Mouse (Mus musculus) CH12.LX (cell line): ENCODE data around the gene Cntrob. TPM values are rescaled to one million over a fixed set of nuclear protein-coding genes. Genes with fewer than 3 reads are reported as not detected.

Experiments
- DNase-seq: peaks from one replicate; pipeline ENCODE4 v3.0.0-alpha.2; 2013; ENCODE audit errors: extremely low read depth
- H3K27ac ChIP-seq: 2 replicates; pipeline ENCODE4 v1.5.1; 2012; ENCODE audit warnings: low read depth, mild to moderate bottlenecking, control low read depth, moderate library complexity; ENCODE audit not compliant: insufficient read depth
- H3K27me3 ChIP-seq: replicated peaks from 2 replicates; pipeline ENCODE3; 2012; ENCODE audit warnings: inconsistent platforms
- H3K36me3 ChIP-seq, 2 experiments: replicated peaks in 1 of 2; 2 replicates each; pipeline versions ENCODE3 to v1.6.1; 2012; ENCODE audit warnings: inconsistent platforms in 1 of 2, low read length in 1 of 2, mild to moderate bottlenecking in 1 of 2, mixed read lengths in 1 of 2, moderate library complexity in 1 of 2; ENCODE audit not compliant: control insufficient read depth in 1 of 2, insufficient read depth in 1 of 2
- H3K4me1 ChIP-seq, 2 experiments: 2 replicates each; pipeline ENCODE4 v1.6.1; 2012; ENCODE audit warnings: inconsistent platforms in 1 of 2, moderate library complexity in 1 of 2; ENCODE audit not compliant: insufficient read depth in 2 of 2, control insufficient read depth in 1 of 2
- H3K4me2 ChIP-seq: 2 replicates; pipeline ENCODE4 v1.6.1; 2012; ENCODE audit warnings: low read depth, mild to moderate bottlenecking, control low read depth; ENCODE audit not compliant: poor library complexity, insufficient read depth, severe bottlenecking
- H3K4me3 ChIP-seq, 3 experiments: fragments of 150-350 bp in 1 of 3; sonication (generic) in 1 of 3; replicated peaks in 1 of 3; 2 replicates each; pipeline versions ENCODE3 to v1.5.1; 2011 to 2012; ENCODE audit warnings: low read depth in 2 of 3, low read length in 2 of 3, mild to moderate bottlenecking in 2 of 3, moderate library complexity in 2 of 3, control low read depth in 1 of 3, improper control_type of control experiment in 1 of 3, inconsistent platforms in 1 of 3, mixed read lengths in 1 of 3; ENCODE audit not compliant: poor library complexity in 1 of 3
- H3K79me2 ChIP-seq: replicated peaks from 2 replicates; pipeline ENCODE4 v1.6.1; 2012; ENCODE audit warnings: mild to moderate bottlenecking, moderate library complexity; ENCODE audit not compliant: control insufficient read depth, poor library complexity, insufficient read depth, severe bottlenecking; ENCODE audit errors: extremely low read depth
- H3K9ac ChIP-seq: 2 replicates; pipeline ENCODE4 v1.6.1; 2012; ENCODE audit warnings: low read depth, mild to moderate bottlenecking, control low read depth, moderate library complexity; ENCODE audit not compliant: insufficient read depth
- H3K9me3 ChIP-seq: replicated peaks from 2 replicates; pipeline ENCODE3; 2012; ENCODE audit warnings: low read length, inconsistent platforms, mixed read lengths
- BHLHE40 ChIP-seq: IDR thresholded peaks from 2 replicates; pipeline ENCODE4 v1.6.1; 2011; ENCODE audit warnings: mild to moderate bottlenecking, low read depth, low read length, improper control_type of control experiment
- CHD1 ChIP-seq: IDR thresholded peaks from 2 replicates; pipeline ENCODE4 v1.6.1; 2012; ENCODE audit warnings: low read depth, low read length, improper control_type of control experiment, inconsistent platforms
- CHD2 ChIP-seq: IDR thresholded peaks from 2 replicates; pipeline ENCODE4 v1.6.1; 2011; ENCODE audit warnings: low read length, improper control_type of control experiment
- CTCF ChIP-seq, 2 experiments: IDR thresholded peaks in 1 of 2; conservative IDR thresholded peaks in 1 of 2; 2 replicates each; pipeline ENCODE4 v1.5.1; 2011 to 2012; ENCODE audit warnings: low read depth in 2 of 2, low read length in 2 of 2, improper control_type of control experiment in 1 of 2, inconsistent platforms in 1 of 2, mild to moderate bottlenecking in 1 of 2, moderate library complexity in 1 of 2
- E2F4 ChIP-seq: IDR thresholded peaks from 2 replicates; pipeline ENCODE4 v1.6.1; 2011; ENCODE audit warnings: low read depth, low read length, improper control_type of control experiment; ENCODE audit not compliant: insufficient replicate concordance
- ELF1 ChIP-seq: IDR thresholded peaks from 2 replicates; pipeline ENCODE4 v1.6.1; 2014; ENCODE audit warnings: low read depth, mild to moderate bottlenecking, inconsistent platforms, low read length, improper control_type of control experiment
- EP300 ChIP-seq: IDR thresholded peaks from 2 replicates; pipeline ENCODE4 v1.6.1; 2011; ENCODE audit warnings: low read length, improper control_type of control experiment
- ETS1 ChIP-seq: conservative IDR thresholded peaks from 2 replicates; pipeline ENCODE4 v1.6.1; 2012; ENCODE audit warnings: low read depth, mild to moderate bottlenecking, inconsistent platforms, low read length, improper control_type of control experiment, moderate library complexity
- GABPA ChIP-seq: IDR thresholded peaks from 2 replicates; pipeline ENCODE4 v1.6.1; 2012; ENCODE audit warnings: low read depth, low read length, improper control_type of control experiment, inconsistent platforms; ENCODE audit not compliant: insufficient replicate concordance
- HCFC1 ChIP-seq: IDR thresholded peaks from 2 replicates; pipeline ENCODE4 v1.6.1; 2012; ENCODE audit warnings: low read depth, mild to moderate bottlenecking, inconsistent platforms, low read length, improper control_type of control experiment
- IRF4 ChIP-seq: IDR thresholded peaks from 2 replicates; pipeline ENCODE4 v1.6.1; 2014; ENCODE audit warnings: low read depth, mild to moderate bottlenecking, inconsistent platforms, low read length, improper control_type of control experiment
- JUN ChIP-seq: IDR thresholded peaks from 2 replicates; pipeline ENCODE4 v1.6.1; 2011; ENCODE audit warnings: low read depth, mild to moderate bottlenecking, low read length, improper control_type of control experiment, moderate library complexity; ENCODE audit not compliant: insufficient read depth
- JUND ChIP-seq: conservative IDR thresholded peaks from 2 replicates; pipeline ENCODE4 v1.6.1; 2011; ENCODE audit warnings: low read depth, low read length, improper control_type of control experiment
- KAT2A ChIP-seq: IDR thresholded peaks from 2 replicates; pipeline ENCODE4 v1.6.1; 2012; ENCODE audit warnings: low read length, improper control_type of control experiment, inconsistent platforms; ENCODE audit not compliant: insufficient replicate concordance
- MAFK ChIP-seq: IDR thresholded peaks from 2 replicates; pipeline ENCODE4 v1.6.1; 2011; ENCODE audit warnings: low read length, improper control_type of control experiment; ENCODE audit not compliant: insufficient replicate concordance
- MAX ChIP-seq: IDR thresholded peaks from 2 replicates; pipeline ENCODE4 v1.6.1; 2011; ENCODE audit warnings: low read length, improper control_type of control experiment
- MAZ ChIP-seq: IDR thresholded peaks from 2 replicates; pipeline ENCODE4 v1.6.1; 2012; ENCODE audit warnings: low read depth, mild to moderate bottlenecking, inconsistent platforms, low read length, improper control_type of control experiment, moderate library complexity
- MEF2A ChIP-seq: IDR thresholded peaks from 2 replicates; pipeline ENCODE4 v1.6.1; 2014; ENCODE audit warnings: low read depth, mild to moderate bottlenecking, inconsistent platforms, low read length, improper control_type of control experiment, borderline replicate concordance
- MXI1 ChIP-seq: IDR thresholded peaks from 2 replicates; pipeline ENCODE4 v1.6.1; 2011; ENCODE audit warnings: mild to moderate bottlenecking, low read depth, low read length, improper control_type of control experiment
- MYC ChIP-seq: IDR thresholded peaks from 2 replicates; pipeline ENCODE4 v1.6.1; 2011; ENCODE audit warnings: low read depth, mild to moderate bottlenecking, improper control_type of control experiment, low read length
- NELFE ChIP-seq: IDR thresholded peaks from 2 replicates; pipeline ENCODE4 v1.6.1; 2011; ENCODE audit warnings: low read depth, low read length, improper control_type of control experiment
- NRF1 ChIP-seq: IDR thresholded peaks from 2 replicates; pipeline ENCODE4 v1.6.1; 2014; ENCODE audit warnings: low read depth, mild to moderate bottlenecking, inconsistent platforms, low read length, improper control_type of control experiment, moderate library complexity
- PAX5 ChIP-seq: IDR thresholded peaks from 2 replicates; pipeline ENCODE4 v1.6.1; 2012; ENCODE audit warnings: low read length, inconsistent platforms, mixed read lengths
- POLR2A ChIP-seq: IDR thresholded peaks from 2 replicates; pipeline ENCODE4 v1.6.1; 2011; ENCODE audit warnings: low read depth, mild to moderate bottlenecking, improper control_type of control experiment, low read length
- POLR2AphosphoS2 ChIP-seq: IDR thresholded peaks from 2 replicates; pipeline ENCODE4 v1.6.1; 2011; ENCODE audit warnings: low read depth, low read length, improper control_type of control experiment
- RAD21 ChIP-seq: IDR thresholded peaks from 2 replicates; pipeline ENCODE4 v1.6.1; 2011; ENCODE audit warnings: low read depth, mild to moderate bottlenecking, low read length, improper control_type of control experiment, moderate library complexity
- RCOR1 ChIP-seq: conservative IDR thresholded peaks from 2 replicates; pipeline ENCODE4 v1.6.1; 2012; ENCODE audit warnings: low read depth, mild to moderate bottlenecking, inconsistent platforms, low read length, improper control_type of control experiment
- SIN3A ChIP-seq: IDR thresholded peaks from 2 replicates; pipeline ENCODE4 v1.6.1; 2012; ENCODE audit warnings: low read length, improper control_type of control experiment, inconsistent platforms
- SMC3 ChIP-seq: IDR thresholded peaks from 2 replicates; pipeline ENCODE4 v1.6.1; 2011; ENCODE audit warnings: low read depth, low read length, improper control_type of control experiment
- TBP ChIP-seq: conservative IDR thresholded peaks from 2 replicates; pipeline ENCODE4 v1.6.1; 2011; ENCODE audit warnings: low read depth, low read length, improper control_type of control experiment
- TCF12 ChIP-seq: IDR thresholded peaks from 2 replicates; pipeline ENCODE4 v1.6.1; 2014; ENCODE audit warnings: low read depth, mild to moderate bottlenecking, inconsistent platforms, low read length, improper control_type of control experiment
- UBTF ChIP-seq: IDR thresholded peaks from 2 replicates; pipeline ENCODE4 v1.6.1; 2012; ENCODE audit warnings: low read depth, mild to moderate bottlenecking, inconsistent platforms, low read length, improper control_type of control experiment, moderate library complexity
- USF1 ChIP-seq: IDR thresholded peaks from 2 replicates; pipeline ENCODE4 v1.6.1; 2014; ENCODE audit warnings: low read depth, mild to moderate bottlenecking, inconsistent platforms, low read length, improper control_type of control experiment
- USF2 ChIP-seq: conservative IDR thresholded peaks from 2 replicates; pipeline ENCODE4 v1.6.1; 2011; ENCODE audit warnings: low read depth, low read length, improper control_type of control experiment
- ZC3H11A ChIP-seq: IDR thresholded peaks from 2 replicates; pipeline ENCODE4 v1.6.1; 2012; ENCODE audit warnings: low read depth, mild to moderate bottlenecking, inconsistent platforms, low read length, improper control_type of control experiment
- ZKSCAN1 ChIP-seq: IDR thresholded peaks from 2 replicates; pipeline ENCODE4 v1.6.1; 2012; ENCODE audit warnings: low read depth, inconsistent platforms, low read length, improper control_type of control experiment, borderline replicate concordance
- ZMIZ1 ChIP-seq: IDR thresholded peaks from 2 replicates; pipeline ENCODE4 v1.6.1; 2012; ENCODE audit warnings: low read depth, mild to moderate bottlenecking, inconsistent platforms, low read length, improper control_type of control experiment
- ZNF384 ChIP-seq: IDR thresholded peaks from 2 replicates; pipeline ENCODE4 v1.6.1; 2012; ENCODE audit warnings: low read depth, low read length, improper control_type of control experiment, inconsistent platforms
- dilution Hi-C: fragments of 300-500 bp; cut with MboI; formaldehyde crosslinking; loops from 2 replicates; pipeline ENCODE4 v1.14.3; 2020; ENCODE audit warnings: low sequenced_read_pairs; ENCODE audit not compliant: extremely low pct_unique_long_range_greater_than_20kb, extremely low pct_ligation_motif_present
- in situ Hi-C: fragments of 300-500 bp; cut with MboI; formaldehyde crosslinking; loops from 3 replicates; pipeline ENCODE4 v1.14.3; 2019; ENCODE audit warnings: low sequenced_read_pairs, low pct_ligation_motif_present, low pct_unique_long_range_greater_than_20kb, mixed read lengths
- polyA plus RNA-seq: library from polyadenylated mRNA; unstranded; fragments of >175 nt; gene quantifications from 2 replicates; pipeline ENCODE4 v1.2.1, GENCODE M21; 2012; ENCODE audit warnings: low read depth; ENCODE audit not compliant: insufficient read length
- total RNA-seq, 2 experiments: library from RNA; depleted of rRNA; stranded (reverse); fragments of 300-350 nt in 1 of 2; fragments of >200 nt in 1 of 2; gene quantifications; 2 replicates each; pipeline ENCODE4 v1.2.3; 2012 to 2014

Cntrob gene
- total and polyA plus RNA-seq, 3 experiments: 16.4 to 36.6 (median 18.9) TPM

GRCm38 (mm10) chr11:69266253-69266652 lies 57.3 kb downstream of the Cntrob start:
- H3K36me3 ChIP-seq: no peaks in the 10 kb centered on the region
- H3K4me2 ChIP-seq: peak overlapping the region; percentile 89
- H3K4me1 ChIP-seq: peaks cover 4 to 54% of the 10 kb centered on the region in 2 experiments; a peak in 3 of 4 replicates
- peak overlapping the region in 2 of 3 experiments; percentile 20 to 38 for H3K4me3 ChIP-seq
- TF ChIP-seq NRF1 (peak; percentile 79), EP300 (peak; percentile 76), MYC (peak; percentile 90; the same call in 1 of the 2 replicates), USF1 (peak; percentile 78), SMC3 (no peak), CTCF (conservative IDR thresholded peaks at IDR 0.05 in 1 of 2, IDR thresholded peaks at IDR 0.05 in 1 of 2; ENCODE audit: low read depth in 2 of 2, low read length in 2 of 2) (0 out of 4 replicates have a peak, but pooled peaks of 1 of the 2 experiments have one; percentile 1), BHLHE40 (peak; percentile 83), HCFC1 (peak; percentile 63), IRF4 (peak; percentile 86), POLR2AphosphoS2 (no peak), CHD2 (peak; percentile 94), RCOR1 (0 out of 2 replicates have a peak, but pooled peaks have one; percentile 39), MAFK (0 out of 2 replicates have a peak, but pooled peaks have one; percentile 56), UBTF (no peak), PAX5 (no peak), ETS1 (peak; percentile 86), GABPA (no peak; the same call in 1 of the 2 replicates), SIN3A (peak; percentile 75; the same call in 1 of the 2 replicates), ZKSCAN1 (peak; percentile 16; the same call in 1 of the 2 replicates), MEF2A (peak; percentile 95), USF2 (peak; percentile 70), JUND (peak; percentile 56), ELF1 (peak; percentile 78), JUN (peak; percentile 38), TBP (peak; percentile 75), NELFE (peak; percentile 60), E2F4 (no peak), ZNF384 (peak; percentile 55; the same call in 1 of the 2 replicates), ZMIZ1 (no peak), MXI1 (peak; percentile 75; the same call in 1 of the 2 replicates), MAX (peak; percentile 85; the same call in 1 of the 2 replicates), ZC3H11A (no peak), POLR2A (peak; percentile 59), CHD1 (peak; percentile 91; the same call in 1 of the 2 replicates), RAD21 (no peak; the same call in 1 of the 2 replicates), MAZ (peak; percentile 88), KAT2A (0 out of 2 replicates have a peak, but pooled peaks have one; percentile 47), TCF12 (peak; percentile 87)
- no peaks in the 10 kb centered on the region for H3K27me3 ChIP-seq
- peak overlapping the region; percentile 69 for H3K9ac ChIP-seq
- peak overlapping the region; percentile 69 for H3K27ac ChIP-seq
- H3K79me2 ChIP-seq: no peaks in the 10 kb centered on the region
- peak; percentile 96 for DNase-seq
- H3K9me3 ChIP-seq: no peaks in the 10 kb centered on the region
- dilution Hi-C loops (no loop called here), in situ Hi-C loops (loop anchor here (5.0 kb wide), 2 partner anchors 101 to 131 kb away; partner anchors contain the start of genes Chd3, Cyb5d1, Naa38 and Tmem88)
